Mouse (Mus musculus) c-Kit-positive CD71-negative TER-119-negative erythroid progenitor cells, embryonic 14.5 days (primary cell): ENCODE results near the gene Slc4a3.

Experiments used
- DNase-seq: peaks from one replicate; pipeline ENCODE4 v3.0.0-alpha.2; 2013; ENCODE audit warnings: low read depth

The Slc4a3 gene

DNA sequence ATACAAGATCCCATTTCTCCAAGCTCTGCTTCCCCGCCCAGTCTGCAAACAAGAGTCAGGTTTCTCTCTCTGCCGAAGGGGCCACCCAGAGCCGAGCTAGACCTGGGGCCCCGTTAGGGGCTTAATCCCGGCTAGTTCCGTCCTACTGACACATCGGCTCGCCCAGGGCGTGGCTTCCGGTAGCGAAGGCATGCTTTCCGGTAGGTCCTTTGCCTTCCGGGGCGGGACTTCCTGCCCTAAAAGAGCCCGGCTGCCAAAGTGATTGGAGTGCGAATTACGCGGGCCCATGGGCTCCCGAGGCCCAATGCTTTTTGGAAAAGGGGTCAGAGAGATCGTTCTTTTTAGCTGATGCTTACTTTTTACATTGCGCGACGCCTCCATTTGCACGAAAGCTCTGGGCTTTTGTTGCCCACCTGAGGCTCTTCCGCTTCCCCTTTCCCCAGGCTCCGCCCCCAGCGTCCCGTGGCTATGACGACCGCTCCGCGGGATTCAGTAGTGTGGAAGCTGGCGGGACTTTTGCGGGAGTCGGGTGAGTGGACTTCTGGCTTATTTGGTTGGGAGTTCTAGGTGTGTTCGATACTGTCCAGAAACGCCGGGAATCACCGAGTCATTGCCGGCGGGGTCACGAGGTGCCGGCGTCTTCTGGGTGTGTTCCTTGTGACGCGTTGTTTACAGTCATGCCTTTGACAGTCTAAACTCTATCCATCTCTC is 24.6 kb upstream of the Slc4a3 start, which contains the start of gene Stk11ip:
Stk11ip (plus strand) TSS at position 209 of the 711 bp plus-strand sequence.
- DNase-seq, result peak; percentile 93

GRCm38 (mm10) chr1:75524679-75525078 is 21.4 kb upstream of the Slc4a3 start:
- no peak for DNase-seq

GRCm38 (mm10) chr1:75530546-75530945 is 15.5 kb upstream of the Slc4a3 start:
- no peak for DNase-seq

- no peak for DNase-seq
Observed at GRCm38 (mm10) chr1:75532280-75533172, 13.5 kb upstream of the Slc4a3 start.

- DNase-seq, result no peak
Observed at GRCm38 (mm10) chr1:75533325-75534252, 12.5 kb upstream of the Slc4a3 start.

GRCm38 (mm10) chr1:75537587-75537986 is 8.5 kb upstream of the Slc4a3 start:
- no peak for DNase-seq

- no peak for DNase-seq
Observed at GRCm38 (mm10) chr1:75538597-75539190, 7.4 kb upstream of the Slc4a3 start.

DNA sequence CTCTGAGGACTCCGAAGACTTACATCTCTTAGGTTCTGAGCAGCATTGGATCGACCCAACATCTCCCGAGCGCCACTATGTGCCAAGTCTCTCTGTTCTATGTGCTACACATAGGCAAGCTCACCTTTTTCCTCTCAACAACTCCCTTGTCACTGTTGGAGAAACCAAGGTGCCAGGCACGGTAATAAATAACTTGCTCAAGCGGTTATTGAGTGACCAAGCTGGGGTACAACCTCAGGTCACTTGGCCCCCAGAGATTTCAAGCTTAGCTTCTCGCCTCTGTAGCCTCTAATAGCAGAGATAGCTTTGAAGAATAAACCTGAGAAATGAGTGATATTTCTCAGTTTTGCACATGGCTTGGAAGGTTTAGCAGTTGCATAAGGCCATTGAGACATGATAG is 4.6 kb upstream of the Slc4a3 start:
- DNase-seq, result no peak

DNA sequence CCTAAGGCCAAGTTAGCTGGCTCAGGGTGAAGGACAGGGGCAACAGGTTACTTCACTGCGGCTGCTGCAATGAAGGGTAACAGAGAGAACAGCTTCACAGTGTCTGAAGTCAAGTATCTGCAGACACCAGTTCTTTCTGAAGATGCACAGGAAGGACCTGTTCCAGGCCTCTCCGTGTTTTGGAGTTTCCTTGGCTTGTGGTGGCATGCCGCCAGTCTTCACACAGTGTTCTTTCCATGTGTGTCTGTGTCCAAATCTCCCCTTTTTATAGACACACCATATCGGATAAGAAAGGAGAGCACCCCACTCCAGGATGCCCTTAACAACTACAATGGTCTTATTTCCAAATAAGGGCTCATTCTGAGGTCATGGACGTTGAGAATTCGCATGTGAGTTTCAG is 1.7 kb upstream of the Slc4a3 start:
- DNase-seq, result no peak

GRCm38 (mm10) chr1:75547351-75547750 is 1.3 kb downstream of the Slc4a3 start:
- DNase-seq, result no peak

- DNase-seq, result no peak
Observed at GRCm38 (mm10) chr1:75548083-75548482, 2.0 kb downstream of the Slc4a3 start.

DNA sequence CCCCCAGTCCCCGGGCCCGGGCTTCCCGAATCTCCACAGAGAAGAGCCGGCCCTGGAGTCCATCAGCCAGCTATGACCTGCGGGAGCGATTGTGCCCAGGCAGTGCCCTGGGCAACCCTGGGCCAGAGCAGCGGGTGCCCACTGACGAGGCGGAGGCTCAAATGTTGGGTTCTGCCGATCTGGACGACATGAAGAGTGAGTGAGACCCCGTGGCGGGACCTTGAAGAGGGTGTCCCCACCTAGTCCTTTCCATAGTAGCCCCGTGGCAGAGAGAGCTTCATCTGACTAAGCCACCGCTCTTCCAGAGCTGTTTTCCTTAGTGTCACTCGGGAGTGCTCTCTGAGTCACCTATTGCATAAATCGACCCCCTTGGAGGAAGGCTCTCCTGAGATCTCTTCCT is 2.8 kb downstream of the Slc4a3 start:
- no peak for DNase-seq

- DNase-seq, result no peak
Observed at GRCm38 (mm10) chr1:75549289-75550279, 3.5 kb downstream of the Slc4a3 start.

DNA sequence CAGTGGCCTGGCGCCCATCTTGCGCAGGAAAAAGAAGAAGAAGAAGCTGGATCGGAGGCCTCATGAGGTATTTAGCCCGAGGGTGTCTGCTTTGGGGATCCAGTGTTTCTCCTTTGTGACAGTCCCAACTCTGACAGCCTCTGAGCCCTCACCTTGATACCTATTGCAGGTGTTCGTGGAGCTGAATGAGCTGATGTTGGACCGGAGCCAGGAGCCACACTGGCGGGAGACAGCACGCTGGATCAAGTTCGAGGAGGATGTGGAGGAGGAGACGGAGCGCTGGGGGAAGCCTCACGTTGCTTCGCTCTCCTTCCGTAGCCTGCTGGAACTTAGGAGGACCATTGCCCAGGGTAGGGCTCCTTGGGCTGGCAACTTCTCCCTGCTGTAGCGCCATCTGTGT is 4.5 kb downstream of the Slc4a3 start:
- no peak for DNase-seq

DNA sequence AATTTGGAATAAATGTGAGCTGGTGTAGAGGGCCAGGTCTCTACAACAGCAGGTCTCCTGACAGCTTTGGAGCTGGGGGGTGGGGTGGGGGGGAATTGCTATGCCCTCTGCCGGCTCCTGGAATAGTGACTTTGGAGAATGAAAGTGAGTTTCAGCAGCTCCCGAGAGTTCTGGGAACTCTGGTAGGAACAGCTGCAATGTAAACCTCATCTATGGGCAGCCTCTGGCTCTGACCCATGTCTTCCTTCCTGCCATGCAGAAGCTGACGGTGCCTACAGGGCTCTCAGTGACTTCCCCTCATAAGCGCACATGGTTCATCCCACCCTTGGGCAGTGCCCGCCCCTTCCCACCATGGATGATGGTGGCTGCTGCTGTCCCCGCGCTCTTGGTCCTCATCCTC is 9.6 kb downstream of the Slc4a3 start:
- DNase-seq, result no peak

DNA sequence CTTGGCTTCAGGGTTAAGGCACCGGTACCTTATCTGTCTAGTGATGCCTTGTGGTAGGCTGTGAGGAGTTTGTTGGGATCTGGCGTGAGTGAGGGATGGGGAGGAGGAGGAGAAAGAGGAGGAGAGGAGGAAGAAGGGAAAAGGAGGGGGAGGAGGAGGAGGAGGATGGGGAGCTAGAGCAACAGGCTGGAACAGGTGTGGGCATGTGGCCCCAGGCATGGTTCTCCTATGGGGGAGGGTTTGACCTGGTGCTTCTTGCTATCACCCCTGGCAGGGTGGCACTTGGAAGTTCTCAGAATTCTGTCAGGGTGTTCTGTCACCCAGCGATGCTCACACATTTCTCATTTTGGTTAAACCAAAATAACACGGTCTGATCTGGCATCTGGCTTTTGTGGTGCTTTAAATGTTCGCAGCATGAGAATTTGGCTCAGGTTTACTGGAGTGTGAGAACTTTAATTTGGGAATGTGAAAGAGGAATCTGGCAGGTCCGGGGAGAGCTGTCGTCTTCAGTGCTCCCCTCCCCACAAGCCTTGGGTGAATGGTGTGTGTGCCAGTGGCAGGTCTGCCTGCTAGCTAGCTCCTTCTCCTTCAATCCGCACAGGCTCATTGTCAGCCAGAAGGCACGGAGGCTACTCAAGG is 10.2 kb downstream of the Slc4a3 start:
- DNase-seq, result no peak

GRCm38 (mm10) chr1:75557041-75557440 is 11.0 kb downstream of the Slc4a3 start:
- no peak for DNase-seq

- DNase-seq, result no peak
Observed at GRCm38 (mm10) chr1:75558388-75559178, 12.5 kb downstream of the Slc4a3 start.
